Mouse (Mus musculus) kidney, embryonic 15.5 days (tissue): ENCODE data around the gene Ttll9. TPM values are rescaled to one million over a fixed set of nuclear protein-coding genes. Genes with fewer than 3 reads are reported as not detected.

Experiments
- ATAC-seq: fragments of 200-750 bp; cut with Nextera tagmentation; replicated peaks from 2 replicates; pipeline ENCODE4 v1.8.0; 2017; ENCODE audit warnings: moderate TSS enrichment; ENCODE audit not compliant: low FRiP score
- H3K27ac ChIP-seq: fragments of 300-500 bp; sonication (generic); 2 replicates; pipeline ENCODE4 v1.5.1; 2015; ENCODE audit warnings: mild to moderate bottlenecking, inconsistent platforms
- H3K27me3 ChIP-seq: fragments of 300-500 bp; sonication (generic); 2 replicates; pipeline ENCODE4 v1.6.1; 2015; ENCODE audit warnings: inconsistent platforms
- H3K36me3 ChIP-seq: fragments of 300-500 bp; sonication (generic); 2 replicates; pipeline ENCODE4 v1.6.1; 2015; ENCODE audit warnings: inconsistent platforms
- H3K4me1 ChIP-seq: fragments of 300-500 bp; sonication (generic); 2 replicates; pipeline ENCODE4 v1.6.1; 2015; ENCODE audit warnings: inconsistent platforms
- H3K4me2 ChIP-seq: fragments of 300-500 bp; sonication (generic); 2 replicates; pipeline ENCODE4 v1.6.1; 2015; ENCODE audit warnings: moderate library complexity, mild to moderate bottlenecking, inconsistent platforms
- H3K4me3 ChIP-seq: fragments of 300-500 bp; sonication (generic); replicated peaks from 2 replicates; pipeline ENCODE4 v1.5.1; 2015; ENCODE audit warnings: mild to moderate bottlenecking, inconsistent platforms
- H3K9ac ChIP-seq: fragments of 300-500 bp; sonication (generic); 2 replicates; pipeline ENCODE4 v1.6.1; 2015; ENCODE audit warnings: mild to moderate bottlenecking, inconsistent platforms
- H3K9me3 ChIP-seq: fragments of 300-500 bp; sonication (generic); replicated peaks from 2 replicates; pipeline ENCODE4 v1.6.1; 2016; ENCODE audit warnings: inconsistent platforms
- WGBS: fragments of 180-500 bp; shearing (Covaris S2); methylation state at CpG from one replicate; pipeline ENCODE4 v1.1.7; 2015; ENCODE audit warnings: mixed read lengths; 5-methylcytosine and 5-hydroxymethylcytosine counted together
- polyA plus RNA-seq: library from polyadenylated mRNA; unstranded; fragments of >200 nt; fragmentation: Nextera tagmentation; extraction: Ambion mirVana; gene quantifications from 2 replicates; pipeline ENCODE4 v1.2.1, GENCODE M21; 2015

Gene Ttll9
- polyA plus RNA-seq, 1 experiment from 2014 or later, result 1.6 TPM

DNA sequence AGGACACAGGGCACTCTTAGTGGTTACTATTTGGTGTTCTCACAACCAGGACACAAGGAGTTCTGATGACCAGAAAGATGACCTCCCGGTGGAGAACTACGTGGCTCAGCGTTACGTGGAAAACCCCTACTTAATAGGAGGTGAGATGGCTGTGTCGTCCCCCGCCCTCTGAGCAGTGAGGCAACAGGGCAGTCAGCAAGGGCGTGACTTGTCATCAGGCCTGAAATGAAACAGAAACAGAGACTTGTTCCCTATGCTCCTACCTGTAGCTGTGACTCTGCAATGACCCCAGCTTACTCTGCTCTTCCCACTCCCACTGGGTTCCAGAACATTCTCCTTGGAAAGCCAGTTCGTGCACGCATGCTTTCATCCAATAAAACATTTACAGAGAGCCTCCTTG, 29.2 kb downstream of the Ttll9 start:
- H3K9me3 ChIP-seq, result no peaks in the 10 kb centered on the region
- WGBS, result 85% methylated on average over 9 of the region's 9 CpGs
- H3K27ac ChIP-seq, result no peak overlapping the region
- no peaks in the 10 kb centered on the region for H3K27me3 ChIP-seq
- H3K4me3 ChIP-seq, result no peak overlapping the region
- no peak for ATAC-seq
- H3K9ac ChIP-seq, result no peak overlapping the region
- 0 out of 2 replicates have a peak, but pooled peaks cover 2% of the 10 kb centered on the region for H3K4me1 ChIP-seq
- H3K4me2 ChIP-seq, result no peak overlapping the region
- no peaks in the 10 kb centered on the region for H3K36me3 ChIP-seq

GRCm38 (mm10) chr2:152997046-152997445, 34.8 kb downstream of the Ttll9 start:
- Histone ChIP-seq H3K9ac (no peak overlapping the region), H3K9me3 (no peaks in the 10 kb centered on the region), H3K4me1 (0 out of 2 replicates have a peak, but pooled peaks cover 2% of the 10 kb centered on the region), H3K36me3 (no peaks in the 10 kb centered on the region), H3K27ac (no peak overlapping the region), H3K27me3 (0 out of 2 replicates have a peak, but pooled peaks cover 2% of the 10 kb centered on the region), H3K4me2 (no peak overlapping the region), H3K4me3 (no peak overlapping the region)
- ATAC-seq, result no peak
- WGBS, result 41% methylated on average over 4 of the region's 4 CpGs

- 75% methylated on average over 15 of the region's 15 CpGs for WGBS
- Histone ChIP-seq H3K27me3 (0 out of 2 replicates have a peak, but pooled peaks cover 3% of the 10 kb centered on the region), H3K9me3 (no peaks in the 10 kb centered on the region), H3K36me3 (peaks cover 6% of the 10 kb centered on the region), H3K4me3 (no peak overlapping the region), H3K4me2 (no peak overlapping the region), H3K4me1 (no peaks in the 10 kb centered on the region), H3K27ac (no peak overlapping the region), H3K9ac (no peak overlapping the region)
- ATAC-seq, result no peak
Observed at GRCm38 (mm10) chr2:153002492-153003248, 40.4 kb downstream of the Ttll9 start.

GRCm38 (mm10) chr2:153003681-153004338, 41.5 kb downstream of the Ttll9 start:
- H3K27me3 ChIP-seq, result 0 out of 2 replicates have a peak, but pooled peaks cover 3% of the 10 kb centered on the region
- no peak for ATAC-seq
- H3K9me3 ChIP-seq, result no peaks in the 10 kb centered on the region
- no peak overlapping the region for H3K4me2 ChIP-seq
- no peak overlapping the region for H3K9ac ChIP-seq
- peaks cover 18% of the 10 kb centered on the region for H3K36me3 ChIP-seq
- H3K27ac ChIP-seq, result no peak overlapping the region
- H3K4me1 ChIP-seq, result no peaks in the 10 kb centered on the region
- WGBS, result 71% methylated on average over 13 of the region's 13 CpGs
- H3K4me3 ChIP-seq, result no peak overlapping the region

DNA sequence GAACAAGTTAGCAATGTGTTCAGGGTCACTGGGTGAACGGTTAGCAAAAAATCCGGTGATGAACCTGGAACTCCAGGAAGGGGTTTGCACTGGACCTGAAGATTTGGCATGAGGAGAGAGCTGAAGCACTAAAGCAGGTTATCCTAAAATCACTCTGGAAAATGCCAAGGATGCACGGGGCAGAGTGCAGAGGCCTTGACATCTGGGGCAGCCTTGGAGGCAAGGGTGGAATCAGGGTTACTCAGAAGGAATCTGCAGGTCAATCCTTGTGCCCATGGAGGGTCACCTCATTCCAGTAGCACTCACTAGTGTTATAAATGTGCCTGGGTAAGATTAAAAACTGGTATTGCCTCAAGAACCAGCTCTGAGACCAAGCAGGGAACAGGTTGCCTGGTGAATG, 43.7 kb downstream of the Ttll9 start:
- H3K4me2 ChIP-seq, result no peak overlapping the region
- 89% methylated on average over 3 of the region's 3 CpGs for WGBS
- H3K27me3 ChIP-seq, result 0 out of 2 replicates have a peak, but pooled peaks cover 3% of the 10 kb centered on the region
- H3K36me3 ChIP-seq, result peaks cover 39% of the 10 kb centered on the region
- no peak overlapping the region for H3K27ac ChIP-seq
- ATAC-seq, result no peak
- no peak overlapping the region for H3K4me3 ChIP-seq
- no peaks in the 10 kb centered on the region for H3K9me3 ChIP-seq
- no peak overlapping the region for H3K9ac ChIP-seq
- H3K4me1 ChIP-seq, result no peaks in the 10 kb centered on the region

GRCm38 (mm10) chr2:153009192-153009973, 47.1 kb downstream of the Ttll9 start:
- Histone ChIP-seq H3K4me1 (peaks cover 6% of the 10 kb centered on the region), H3K9ac (no peak overlapping the region), H3K36me3 (peaks cover 65% of the 10 kb centered on the region), H3K27ac (no peak overlapping the region), H3K9me3 (no peaks in the 10 kb centered on the region), H3K4me2 (no peak overlapping the region), H3K4me3 (no peak overlapping the region), H3K27me3 (no peaks in the 10 kb centered on the region)
- WGBS, result 91% methylated on average over 12 of the region's 12 CpGs
- no peak for ATAC-seq

- Histone ChIP-seq H3K4me1 (peaks cover 9% of the 10 kb centered on the region), H3K9me3 (no peaks in the 10 kb centered on the region), H3K4me3 (peak overlapping the region; percentile 88), H3K27me3 (peaks cover 9% of the 10 kb centered on the region; the same call in 1 of the 2 replicates), H3K27ac (no peak overlapping the region), H3K36me3 (peaks cover 46% of the 10 kb centered on the region), H3K9ac (peak overlapping the region; percentile 76), H3K4me2 (peak overlapping the region; percentile 85)
- no peak for ATAC-seq
- WGBS, result 89% methylated on average over 11 of the region's 11 CpGs
Observed at GRCm38 (mm10) chr2:153013724-153014515, 51.6 kb downstream of the Ttll9 start.

DNA sequence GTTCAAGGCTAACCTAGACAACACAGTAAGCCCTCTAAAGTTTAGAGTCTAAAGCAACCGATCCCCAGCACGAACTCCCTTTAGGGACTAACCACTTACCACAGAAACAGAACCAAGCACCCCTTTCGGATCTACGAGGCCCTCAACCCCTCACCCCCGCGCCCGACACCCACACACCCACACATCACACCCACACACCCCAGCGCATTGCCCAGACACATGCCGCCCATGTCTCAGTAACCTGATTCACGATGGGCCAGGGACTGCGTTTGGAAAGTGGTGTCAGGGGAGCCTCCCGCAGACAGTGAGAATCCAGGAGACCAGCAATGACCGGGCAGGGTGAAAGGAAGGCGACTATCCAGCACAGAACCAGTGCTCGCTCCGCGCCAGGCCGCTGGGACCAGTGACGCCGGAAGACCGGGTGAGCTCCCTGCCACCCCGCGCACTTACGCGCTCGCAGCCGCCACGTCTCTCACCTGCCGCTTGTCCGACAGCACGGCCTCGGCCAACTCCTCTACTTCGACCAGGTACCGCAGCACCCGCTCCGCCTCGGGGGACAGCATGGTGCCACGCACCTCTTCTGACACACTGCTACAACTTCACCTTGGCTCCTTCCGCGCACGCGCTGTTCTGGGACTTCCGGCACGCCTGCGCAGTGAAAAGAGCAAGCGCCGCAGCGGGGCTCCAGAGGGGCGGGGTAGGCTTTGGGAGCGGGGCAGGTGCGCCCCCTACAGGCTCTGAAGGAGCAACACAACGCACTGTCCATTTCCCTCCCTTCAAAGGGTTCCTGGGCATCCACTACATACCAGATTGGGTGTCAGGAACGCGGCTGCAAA, 52.7 kb downstream of the Ttll9 start, which contains the start of gene Pdrg1:
Gene Pdrg1 (minus strand): TSS at position 670 of the 836 bp plus-strand sequence.
- ATAC-seq, result peak; percentile 96
- Histone ChIP-seq H3K27me3 (peaks cover 9% of the 10 kb centered on the region; the same call in 1 of the 2 replicates), H3K4me1 (peaks cover 9% of the 10 kb centered on the region), H3K4me3 (peak within 1 kb of the TSS; percentile 88), H3K27ac (no peak within 1 kb of the TSS), H3K36me3 (peaks cover 36% of the 10 kb centered on the region), H3K9me3 (no peaks in the 10 kb centered on the region), H3K4me2 (peak within 1 kb of the TSS; percentile 85), H3K9ac (peak within 1 kb of the TSS; percentile 76)
- under 1% methylated on average over 54 of the region's 54 CpGs for WGBS

- peaks cover 13% of the 10 kb centered on the region; the same call in 1 of the 2 replicates for H3K27me3 ChIP-seq
- no peaks in the 10 kb centered on the region for H3K9me3 ChIP-seq
- no peak overlapping the region for H3K27ac ChIP-seq
- peaks cover 9% of the 10 kb centered on the region for H3K4me1 ChIP-seq
- peak overlapping the region; percentile 88; the same call in 1 of the 2 replicates for H3K4me3 ChIP-seq
- H3K4me2 ChIP-seq, result peak overlapping the region; percentile 85
- 46% methylated on average over 8 of the region's 8 CpGs for WGBS
- H3K9ac ChIP-seq, result no peak overlapping the region
- ATAC-seq, result no peak
- H3K36me3 ChIP-seq, result peaks cover 28% of the 10 kb centered on the region
Observed at GRCm38 (mm10) chr2:153015804-153016203, 53.5 kb downstream of the Ttll9 start.

DNA sequence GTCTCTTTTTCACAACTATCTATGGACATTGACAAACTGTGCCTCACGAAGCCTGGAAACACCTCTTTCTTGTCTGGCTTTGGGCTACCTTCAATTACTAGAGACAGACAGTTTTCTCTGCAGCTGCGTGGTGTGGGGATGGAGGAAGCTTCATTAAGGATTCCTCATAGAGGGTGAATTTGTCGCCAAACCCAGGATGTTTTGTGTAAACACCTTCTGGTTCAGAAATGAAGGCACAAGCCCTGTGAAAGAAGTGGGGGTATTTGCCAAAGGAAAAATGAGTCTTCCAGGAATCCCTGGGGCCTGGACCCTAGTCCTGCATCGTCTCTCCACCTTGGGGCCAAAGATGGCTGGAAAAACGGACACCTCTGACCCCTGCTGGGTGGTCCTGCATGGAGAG, 54.5 kb downstream of the Ttll9 start:
- Histone ChIP-seq H3K9me3 (no peaks in the 10 kb centered on the region), H3K4me3 (no peak overlapping the region), H3K9ac (no peak overlapping the region), H3K36me3 (peaks cover 19% of the 10 kb centered on the region), H3K4me1 (peaks cover 9% of the 10 kb centered on the region), H3K4me2 (no peak overlapping the region), H3K27me3 (peaks cover 13% of the 10 kb centered on the region; the same call in 1 of the 2 replicates), H3K27ac (no peak overlapping the region)
- 43% methylated on average over 5 of the region's 5 CpGs for WGBS
- ATAC-seq, result no peak
